Mouse (Mus musculus) induced T-regulatory cell, adult 2 months (primary cell): ENCODE measurements around the gene Polr3b.

ENCODE experiments used
- DNase-seq: peaks from one replicate; pipeline ENCODE4 v3.0.0-alpha.2; 2012; ENCODE audit warnings: low read depth

The Polr3b gene

DNA sequence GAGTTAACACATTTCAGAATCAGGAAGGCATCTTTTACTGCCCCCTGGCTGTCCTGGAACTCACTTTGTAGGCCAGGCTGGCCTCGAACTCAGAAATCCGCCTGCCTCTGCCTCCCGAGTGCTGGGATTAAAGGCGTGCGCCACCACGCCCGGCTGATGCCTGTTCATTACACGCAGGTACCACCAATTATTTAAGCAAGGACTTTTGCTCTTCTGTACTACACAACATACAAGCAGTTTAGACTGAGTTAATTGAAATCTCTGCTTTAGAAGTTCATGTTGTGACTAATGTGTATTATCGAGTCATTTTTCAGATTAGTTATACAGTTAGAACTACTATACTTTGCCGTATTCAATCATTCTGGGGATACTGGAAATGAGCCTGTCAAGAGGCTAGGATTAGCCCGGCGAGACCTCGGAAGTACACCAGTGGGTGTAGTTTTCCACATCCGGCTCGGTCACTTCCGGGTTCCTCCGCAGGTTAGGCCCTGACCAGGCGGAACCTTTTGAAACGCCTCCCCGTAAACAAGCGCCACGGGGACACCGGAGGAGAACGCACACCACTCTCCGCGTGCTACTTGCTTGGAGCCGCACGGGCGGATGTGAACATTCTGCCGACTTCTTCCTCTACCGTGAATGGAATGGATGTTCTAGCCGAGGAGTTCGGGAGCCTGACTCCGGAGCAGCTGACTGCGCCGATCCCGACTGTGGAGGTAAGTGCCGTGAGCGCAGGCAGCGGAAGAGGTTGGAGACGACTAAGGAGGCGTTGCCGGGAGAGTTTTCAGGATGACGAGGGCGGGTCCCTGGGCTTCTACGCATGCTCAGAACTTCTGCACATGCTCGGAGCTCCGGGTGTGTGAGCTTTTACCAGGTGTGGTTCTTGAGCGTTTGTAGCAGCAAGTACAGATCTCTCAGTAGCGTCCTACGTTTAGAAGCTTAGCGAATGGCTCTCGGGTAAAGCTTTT, at the start of gene Polr3b:
Gene Polr3b, plus strand, starts transcription at position 467 of the 965 bp plus-strand sequence.
- DNase-seq = peak; percentile 95

GRCm38 (mm10) chr10:84573671-84574420, 48.2 kb upstream of the Polr3b start:
- no peak for DNase-seq

DNA sequence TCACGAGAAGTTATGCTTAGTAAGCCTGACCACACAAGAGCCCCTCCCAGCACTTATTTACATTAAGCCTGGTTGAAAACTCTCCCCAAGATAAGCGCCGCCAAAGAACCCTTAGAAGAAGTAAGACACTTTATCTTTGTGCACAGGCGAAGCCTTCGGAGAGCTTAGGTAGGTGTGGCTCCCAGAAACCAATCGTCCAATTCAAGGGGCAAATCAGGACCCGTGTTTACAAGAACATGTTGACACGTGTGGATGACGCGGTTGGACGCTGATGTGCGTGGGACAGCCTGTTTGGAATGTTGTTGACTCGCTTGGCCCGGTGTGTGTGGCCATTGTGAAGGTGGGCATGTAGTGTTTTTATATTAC, 46.1 kb upstream of the Polr3b start:
- DNase-seq = no peak

- peak; percentile 98 for DNase-seq
Observed at GRCm38 (mm10) chr10:84576395-84577070, 45.6 kb upstream of the Polr3b start, which contains the start of gene Tcp11l2. Tcp11l2 (plus strand) TSS chr10:84576626.

- peak; percentile 91 for DNase-seq
Observed at GRCm38 (mm10) chr10:84577071-84577727, 44.9 kb upstream of the Polr3b start.

DNA sequence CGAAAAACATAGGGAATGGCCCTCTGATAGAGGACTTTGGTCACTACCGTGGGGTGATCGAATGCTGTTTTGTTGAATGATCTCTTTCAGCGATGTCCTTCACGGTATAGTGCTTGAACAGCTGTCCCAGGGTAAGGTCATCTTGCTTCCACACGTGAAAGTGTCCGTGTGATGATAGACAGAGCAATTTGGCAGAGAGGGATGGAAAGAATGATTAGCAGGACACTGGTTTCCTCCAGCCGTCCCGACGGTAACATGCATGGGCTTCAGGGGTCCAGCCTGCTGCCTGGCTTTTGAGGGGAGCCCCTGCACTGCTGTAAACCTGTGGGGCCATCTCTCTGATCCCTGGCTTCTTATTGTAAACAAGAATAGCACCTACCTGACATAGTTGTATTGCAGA, 43.4 kb upstream of the Polr3b start:
- no peak for DNase-seq

DNA sequence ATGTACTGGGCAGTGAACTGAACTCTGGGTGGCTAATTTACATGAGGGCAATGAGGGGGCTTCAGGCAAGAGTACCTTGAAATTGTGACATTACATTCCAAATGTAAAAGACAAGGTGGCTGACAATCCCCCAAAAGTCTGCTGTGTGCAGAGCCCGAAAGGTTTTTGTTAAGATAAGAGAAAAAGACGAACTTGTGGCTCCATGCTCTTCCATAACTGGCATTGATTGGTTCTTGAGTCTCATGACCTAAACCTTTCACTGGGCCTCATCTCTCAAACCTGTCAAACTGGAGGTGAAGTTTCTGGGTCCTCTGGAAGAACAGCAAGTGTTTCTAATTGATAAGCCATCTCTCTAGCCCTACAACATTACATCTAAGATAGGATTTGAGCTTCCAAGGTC, 42.6 kb upstream of the Polr3b start:
- no peak for DNase-seq

- DNase-seq = no peak
Observed at GRCm38 (mm10) chr10:84581191-84581590, 40.9 kb upstream of the Polr3b start.

DNA sequence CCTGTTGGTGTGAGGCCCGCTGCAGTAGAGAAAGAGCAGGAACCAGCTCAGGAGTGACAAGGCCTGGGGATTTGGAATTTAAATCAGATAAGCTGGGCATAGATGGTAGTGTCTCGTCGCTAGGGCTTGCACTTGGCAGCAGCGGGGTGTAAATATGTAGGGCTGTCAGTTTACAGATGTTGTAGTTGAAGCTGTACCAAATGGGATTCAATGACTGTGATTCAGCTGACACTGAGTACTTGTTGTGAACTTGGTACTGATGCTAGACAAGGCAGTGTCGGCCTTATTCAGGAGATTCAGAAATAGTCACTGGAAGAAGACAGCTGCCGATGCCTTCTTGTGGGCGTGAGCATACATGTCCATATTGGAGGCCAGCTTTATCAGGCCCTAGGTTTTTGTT, 39.9 kb upstream of the Polr3b start:
- DNase-seq = no peak

- no peak for DNase-seq
Observed at GRCm38 (mm10) chr10:84584451-84585293, 37.4 kb upstream of the Polr3b start.

DNA sequence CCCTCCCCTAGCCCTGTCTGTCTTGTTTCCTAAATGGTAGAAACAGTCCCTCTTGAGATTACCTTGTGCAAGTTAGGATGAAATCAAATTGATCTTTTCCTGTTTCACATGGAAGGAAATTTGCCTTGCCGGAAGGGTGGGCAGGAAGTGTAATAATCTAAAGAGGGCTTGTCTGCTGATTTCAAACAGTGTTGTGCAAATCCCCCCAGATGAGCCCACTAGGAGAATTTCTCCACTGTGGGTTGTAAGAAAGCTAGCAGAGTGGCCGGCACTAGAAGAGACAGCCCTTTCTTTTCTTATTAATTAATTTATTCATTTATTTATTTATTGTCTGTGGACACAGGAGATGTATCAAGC, 36.8 kb upstream of the Polr3b start:
- DNase-seq = no peak

DNA sequence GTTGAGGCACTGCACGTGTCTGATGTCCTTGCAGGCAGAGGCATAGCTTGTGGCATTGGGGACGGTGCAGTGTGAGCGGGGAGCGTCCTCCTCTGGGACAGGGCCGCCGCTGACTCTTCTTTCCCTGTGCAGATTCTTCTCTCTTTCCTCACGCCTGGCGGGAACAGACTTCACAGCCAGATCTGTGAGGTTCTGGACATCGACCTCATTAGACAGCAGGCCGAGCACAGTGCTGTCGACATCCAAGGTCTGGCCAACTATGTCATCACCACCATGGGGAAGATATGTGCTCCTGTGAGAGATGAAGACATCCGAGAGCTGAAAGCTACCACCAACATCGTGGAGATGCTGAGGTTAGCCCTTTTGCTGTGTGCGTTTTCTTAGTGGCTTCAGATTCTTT, 31.1 kb upstream of the Polr3b start:
- DNase-seq = no peak

- no peak for DNase-seq
Observed at GRCm38 (mm10) chr10:84591640-84592148, 30.4 kb upstream of the Polr3b start.

DNA sequence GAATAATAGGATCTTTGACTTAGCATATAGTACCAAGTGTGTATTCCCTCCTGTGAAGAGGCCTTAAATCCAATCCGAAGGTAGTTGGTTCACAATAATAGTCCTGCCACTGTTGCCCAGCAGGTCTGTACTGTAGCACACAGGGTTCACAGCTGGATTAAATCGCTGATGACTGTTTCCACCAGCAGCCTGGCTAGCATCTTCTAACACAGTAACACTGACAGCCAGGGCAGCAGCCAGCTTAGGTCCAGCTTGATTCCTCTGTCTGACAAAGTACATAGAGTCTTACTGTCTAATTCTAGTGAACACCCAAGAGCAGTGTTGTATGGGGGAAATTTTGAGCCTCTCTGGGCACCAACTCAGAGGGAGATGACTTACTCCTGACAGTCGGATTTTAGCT, 29.3 kb upstream of the Polr3b start:
- DNase-seq = no peak

DNA sequence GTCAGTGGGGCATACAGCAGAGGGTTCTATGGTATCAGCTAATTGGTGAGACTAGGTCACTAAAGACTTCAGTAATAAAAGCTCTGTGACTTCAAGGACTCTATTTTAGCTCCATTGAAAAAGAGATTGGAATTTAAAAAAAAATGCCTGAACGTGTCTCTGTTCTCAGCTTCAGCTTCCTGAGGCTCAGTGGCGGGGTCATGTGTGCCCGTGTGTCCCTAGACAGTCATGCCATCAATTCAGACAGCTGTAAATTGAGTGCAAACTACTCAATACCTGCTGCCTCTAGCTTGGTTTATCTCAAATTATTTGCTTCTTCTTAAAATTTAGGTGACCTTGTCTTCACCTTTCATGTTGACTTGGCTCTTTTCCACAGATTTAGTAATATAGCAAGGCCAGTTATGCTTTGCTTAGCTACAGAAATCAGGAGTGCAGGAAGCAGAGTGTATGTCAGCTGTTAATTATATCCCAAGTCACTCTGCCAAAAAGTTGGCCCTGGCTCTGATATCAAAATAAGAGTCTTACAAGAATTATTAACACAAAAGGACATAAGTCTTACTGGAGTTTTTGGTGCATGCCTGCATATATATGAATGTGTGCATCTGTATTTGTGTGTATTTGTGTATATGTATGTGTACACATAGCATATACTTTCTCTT, 24.8 kb upstream of the Polr3b start:
- no peak for DNase-seq

GRCm38 (mm10) chr10:84598172-84598571, 23.9 kb upstream of the Polr3b start:
- no peak for DNase-seq

- DNase-seq = no peak
Observed at GRCm38 (mm10) chr10:84600136-84600535, 22.0 kb upstream of the Polr3b start.

DNA sequence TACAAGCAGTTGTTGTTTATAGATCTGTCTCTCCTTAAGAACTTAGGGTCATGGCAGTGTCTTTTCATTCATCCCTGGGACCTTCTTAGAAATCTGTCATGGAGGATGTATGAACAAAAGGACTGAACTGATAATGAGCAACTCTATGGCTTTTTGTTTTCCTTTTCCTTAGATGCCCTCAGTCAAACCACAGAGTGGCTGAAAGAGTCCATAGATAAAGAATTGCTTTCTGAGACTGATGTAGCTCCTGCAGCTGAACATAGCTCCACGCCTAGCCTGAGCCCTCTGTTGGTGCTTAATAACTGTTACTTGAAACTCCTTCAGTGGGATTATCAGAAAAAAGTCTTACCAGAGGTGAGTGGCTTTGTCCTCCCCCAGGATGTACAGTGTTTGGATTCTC, 17.8 kb upstream of the Polr3b start:
- DNase-seq = no peak

DNA sequence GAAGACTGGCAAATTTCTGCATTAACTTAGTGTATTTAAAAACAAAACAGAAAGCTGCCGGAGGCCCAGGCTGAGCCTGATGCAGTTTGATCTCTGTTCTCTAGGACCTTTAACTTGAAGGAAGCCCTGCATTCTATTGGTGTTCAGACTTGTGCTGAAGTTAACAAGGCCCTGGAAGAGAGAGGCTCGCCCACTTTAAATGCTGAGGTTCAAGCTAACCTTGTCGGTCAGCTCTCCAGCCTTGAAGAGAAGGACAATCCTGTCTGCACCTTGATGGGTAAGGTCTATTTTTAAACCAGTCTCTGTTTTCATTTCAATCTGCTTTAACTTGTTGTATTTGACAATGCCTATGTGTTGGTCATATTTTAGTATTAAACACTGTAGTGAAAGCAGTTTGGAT, 13.7 kb upstream of the Polr3b start:
- no peak for DNase-seq

- DNase-seq = no peak
Observed at GRCm38 (mm10) chr10:84610324-84610723, 11.8 kb upstream of the Polr3b start.
